Mouse (Mus musculus) CH12.LX (cell line): ENCODE results near the gene Hap1.
A peak's percentile ranks its signal among the peaks of the same experiment; 100 is the strongest.

Source experiments
- CTCF ChIP-seq, 2 experiments: IDR thresholded peaks in 1 of 2; conservative IDR thresholded peaks in 1 of 2; 2 replicates each; pipeline ENCODE4 v1.5.1; 2011 to 2012; ENCODE audit warnings: low read depth in 2 of 2, low read length in 2 of 2, improper control_type of control experiment in 1 of 2, inconsistent platforms in 1 of 2, mild to moderate bottlenecking in 1 of 2, moderate library complexity in 1 of 2
- JUND ChIP-seq: conservative IDR thresholded peaks from 2 replicates; pipeline ENCODE4 v1.6.1; 2011; ENCODE audit warnings: low read depth, low read length, improper control_type of control experiment
- MEF2A ChIP-seq: IDR thresholded peaks from 2 replicates; pipeline ENCODE4 v1.6.1; 2014; ENCODE audit warnings: low read depth, mild to moderate bottlenecking, inconsistent platforms, low read length, improper control_type of control experiment, borderline replicate concordance
- MYC ChIP-seq: IDR thresholded peaks from 2 replicates; pipeline ENCODE4 v1.6.1; 2011; ENCODE audit warnings: low read depth, mild to moderate bottlenecking, improper control_type of control experiment, low read length
- TCF12 ChIP-seq: IDR thresholded peaks from 2 replicates; pipeline ENCODE4 v1.6.1; 2014; ENCODE audit warnings: low read depth, mild to moderate bottlenecking, inconsistent platforms, low read length, improper control_type of control experiment
- USF1 ChIP-seq: IDR thresholded peaks from 2 replicates; pipeline ENCODE4 v1.6.1; 2014; ENCODE audit warnings: low read depth, mild to moderate bottlenecking, inconsistent platforms, low read length, improper control_type of control experiment
- ZKSCAN1 ChIP-seq: IDR thresholded peaks from 2 replicates; pipeline ENCODE4 v1.6.1; 2012; ENCODE audit warnings: low read depth, inconsistent platforms, low read length, improper control_type of control experiment, borderline replicate concordance
- ZMIZ1 ChIP-seq: IDR thresholded peaks from 2 replicates; pipeline ENCODE4 v1.6.1; 2012; ENCODE audit warnings: low read depth, mild to moderate bottlenecking, inconsistent platforms, low read length, improper control_type of control experiment

DNA sequence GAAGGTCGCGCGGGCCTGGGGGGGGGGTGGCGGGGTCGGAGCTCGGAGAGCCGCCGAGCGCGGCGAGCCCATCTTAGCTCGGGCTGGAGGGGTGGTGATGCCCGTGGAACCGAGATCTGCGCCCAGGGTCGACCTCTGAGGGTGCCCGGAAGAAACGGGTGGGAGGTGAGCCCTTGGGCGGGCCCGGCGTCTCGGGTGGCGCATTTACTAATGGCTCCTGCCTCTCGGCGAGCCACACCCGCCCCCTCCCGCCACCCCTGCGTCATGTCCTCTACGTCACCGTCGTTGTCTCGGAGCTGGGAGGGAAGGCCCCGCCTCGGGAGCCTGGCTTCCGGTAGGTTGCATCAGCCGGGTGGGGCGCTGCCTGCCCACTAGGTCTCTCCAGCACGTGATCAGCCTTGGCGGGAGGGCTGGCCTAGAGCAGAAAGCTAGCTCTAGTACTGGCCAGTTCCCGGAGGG, 35.7 kb downstream of the Hap1 start:
- peak; percentile 95 for TF ChIP-seq USF1
- TF ChIP-seq ZMIZ1: peak; percentile 98
- TF ChIP-seq ZKSCAN1: no peak
- TF ChIP-seq MYC: peak; percentile 97
- TF ChIP-seq MEF2A: peak; percentile 83
- TF ChIP-seq CTCF (conservative IDR thresholded peaks at IDR 0.05 in 1 of 2, IDR thresholded peaks at IDR 0.05 in 1 of 2; ENCODE audit: low read depth in 2 of 2, low read length in 2 of 2): 0 out of 4 replicates have a peak, but pooled peaks of 1 of the 2 experiments have one; percentile 4
- peak; percentile 90 for TF ChIP-seq TCF12
- no peak for TF ChIP-seq JUND
